Mouse (Mus musculus) ES-CJ7 (cell line): ENCODE measurements at regions not wholly inside any gene's neighbourhood (a gene's known extent, or its start where the extent isn't known, plus 50 kb on each side); places are given as distances from the start of the nearest gene placed in this dataset.

ENCODE experiments used
- DNase-seq: peaks from one replicate; pipeline ENCODE4 v3.0.0; 2011; ENCODE audit warnings: low read depth, low spot score

GRCm38 (mm10) chr10:124318761-124319160 lies 1055.0 kb downstream of the Fam19a2 start:
- no peak for DNase-seq

DNA sequence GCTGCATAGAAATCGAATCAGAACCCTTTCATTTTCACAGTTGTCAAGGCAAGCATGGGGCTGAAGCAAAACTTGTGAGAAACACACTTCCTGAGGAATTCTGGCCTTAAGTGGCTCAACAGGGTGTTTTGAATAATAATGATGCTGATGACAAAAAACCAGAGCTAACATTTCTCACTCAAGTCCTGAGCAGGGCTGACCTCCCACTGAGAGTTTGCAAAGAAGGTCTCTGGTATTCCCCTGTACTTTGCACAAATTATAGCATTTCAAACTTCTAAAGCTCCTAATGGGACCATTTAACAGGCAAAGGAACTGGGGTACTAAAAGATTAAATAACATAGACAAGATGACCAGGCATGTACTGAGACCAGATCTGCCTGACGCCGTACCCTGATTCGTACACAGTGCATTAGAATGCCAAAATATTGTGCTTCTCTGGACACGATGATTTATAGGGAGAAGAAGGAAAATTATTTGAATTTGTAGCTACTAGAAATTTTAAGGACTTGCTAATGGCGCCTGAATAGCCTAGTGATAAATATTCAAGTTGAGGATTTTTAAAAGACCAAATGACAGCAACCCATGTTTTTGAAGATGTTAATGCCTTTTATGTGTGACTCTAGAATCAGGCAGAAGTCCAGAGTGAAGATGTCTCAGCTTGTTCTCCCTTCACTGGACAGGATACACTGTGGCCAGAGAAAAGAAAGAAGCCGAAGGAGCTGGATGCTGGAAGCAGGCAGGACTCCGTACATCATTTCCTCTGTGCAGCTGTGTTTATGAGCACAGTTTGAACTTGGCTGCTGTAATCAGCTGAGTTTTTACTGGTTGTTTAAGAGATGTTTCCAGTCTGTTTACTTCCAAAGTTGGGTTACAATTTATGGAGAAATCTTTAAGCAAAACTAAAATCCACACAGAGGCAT lies 1056.7 kb downstream of the Fam19a2 start:
- DNase-seq: peak; percentile 9

GRCm38 (mm10) chr10:124332491-124332890 lies 1056.8 kb downstream of the Slc16a7 start:
- DNase-seq: no peak

GRCm38 (mm10) chr10:124338923-124339322 lies 1050.3 kb downstream of the Slc16a7 start:
- DNase-seq: no peak

GRCm38 (mm10) chr10:124349300-124349699 lies 1040.0 kb downstream of the Slc16a7 start:
- no peak for DNase-seq

GRCm38 (mm10) chr10:124362795-124363194 lies 1026.5 kb downstream of the Slc16a7 start:
- DNase-seq: no peak

GRCm38 (mm10) chr10:124370994-124371393 lies 1018.3 kb downstream of the Slc16a7 start:
- DNase-seq: no peak

DNA sequence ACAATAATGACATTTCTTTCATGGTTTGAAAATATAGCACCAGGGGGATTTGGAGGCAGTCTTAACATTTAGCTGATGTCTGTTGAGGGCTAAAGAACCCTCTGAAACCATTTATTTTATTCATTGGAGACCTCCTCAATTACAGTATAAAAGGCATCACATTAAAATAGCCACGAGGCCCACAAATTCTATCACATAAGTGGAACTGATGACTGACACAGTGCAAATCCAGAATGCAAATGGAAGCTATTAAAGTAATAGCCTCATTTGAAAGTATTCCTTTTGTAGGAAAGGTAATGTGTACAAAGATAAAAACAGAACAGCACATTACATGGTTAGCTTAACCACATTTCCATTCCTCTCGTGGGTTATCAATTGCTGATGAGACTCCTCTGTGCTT lies 986.6 kb downstream of the Slc16a7 start:
- no peak for DNase-seq

DNA sequence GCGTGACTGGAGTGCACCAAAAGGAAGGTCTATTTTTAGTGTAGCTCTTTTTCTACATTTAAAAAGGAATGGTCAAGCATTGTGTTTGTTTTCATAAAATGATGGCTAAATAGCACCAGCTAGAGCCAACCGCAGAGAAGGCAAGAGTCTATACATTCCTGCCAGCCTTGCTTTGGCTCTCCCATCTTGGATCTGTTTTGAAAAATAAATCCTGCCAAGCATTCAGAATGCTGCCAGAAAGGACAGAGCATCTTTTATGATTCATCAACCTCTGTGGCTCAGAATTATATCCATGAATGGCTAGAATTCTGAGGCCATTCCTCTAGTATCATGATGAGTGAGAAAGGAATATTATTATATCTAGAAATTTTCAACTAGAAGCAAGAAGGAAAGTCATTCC lies 979.6 kb downstream of the Slc16a7 start:
- no peak for DNase-seq

GRCm38 (mm10) chr10:124416531-124416930 lies 972.7 kb downstream of the Slc16a7 start:
- DNase-seq: no peak

DNA sequence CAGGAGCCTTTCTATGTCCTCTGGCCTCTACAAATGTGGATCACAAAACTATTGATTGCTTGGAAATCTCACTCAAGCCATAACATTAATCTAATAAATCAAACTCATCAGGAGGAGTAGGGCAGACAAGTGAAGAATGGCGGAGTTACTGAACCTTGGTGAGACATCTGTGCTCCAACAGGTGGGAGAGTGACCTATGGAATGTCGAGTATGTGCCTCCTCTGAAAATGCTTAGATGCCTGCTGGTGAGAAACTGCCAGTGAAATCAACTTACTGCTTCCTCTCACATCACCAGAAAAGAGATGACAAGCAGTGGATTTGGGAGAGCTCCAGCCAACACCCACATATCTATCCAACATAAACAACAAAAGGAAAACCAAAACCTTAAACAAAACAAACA lies 965.8 kb downstream of the Slc16a7 start:
- no peak for DNase-seq
